Mouse (Mus musculus): ENCODE measurements around the gene Jsrp1. TPM values are rescaled to one million over a fixed set of nuclear protein-coding genes. Genes with fewer than 3 reads are reported as not detected.

Gene Jsrp1
- polyA plus RNA-seq, 1 experiment from 2014 or later = 0.45 TPM

DNA sequence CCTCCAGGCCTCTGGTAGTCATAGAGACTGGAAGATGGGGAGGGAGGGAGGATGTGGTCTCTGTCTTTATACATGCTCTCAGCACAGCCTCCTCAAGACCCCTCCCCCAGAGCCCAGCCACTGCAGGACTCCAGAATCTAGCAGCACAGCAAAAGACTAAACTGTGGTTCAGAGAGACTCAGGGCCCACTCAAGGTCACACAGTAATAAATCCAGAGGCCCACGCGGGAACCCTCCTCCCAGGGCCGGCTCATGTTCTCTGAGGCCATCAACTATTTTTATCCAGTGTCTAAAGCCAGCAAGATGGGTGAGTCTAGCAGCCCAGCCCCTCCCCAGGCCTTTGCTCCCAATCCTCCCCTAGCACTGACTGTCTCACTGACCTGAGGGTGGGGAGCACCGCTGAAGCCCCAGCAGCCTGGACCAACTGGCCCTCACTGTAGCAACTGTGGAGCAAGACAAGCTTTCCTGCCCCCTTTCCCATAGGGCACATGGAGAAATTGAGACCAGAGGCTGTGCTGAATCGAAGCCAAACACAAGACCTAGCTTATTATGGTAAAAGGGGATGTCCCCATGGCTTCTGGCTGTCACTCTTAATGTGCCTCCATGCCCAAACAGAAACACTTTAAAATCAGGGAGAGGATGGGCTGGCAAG is 782 bp downstream of the Jsrp1 start:
- Histone ChIP-seq H3K4me1 (ENCODE audit: control insufficient read depth, insufficient read depth, low read length) (peaks cover 16% of the 10 kb centered on the region), H3K27ac (ENCODE audit: low read length) (no peak overlapping the region), H3K27me3 (ENCODE audit: control insufficient read depth, insufficient read depth, low read length) (no peaks in the 10 kb centered on the region), H3K4me2 (replicated peaks; ENCODE audit: low read depth, low read length) (no peak overlapping the region), H3K9ac (replicated peaks; ENCODE audit: low read depth, low read length) (no peak overlapping the region), H3K4me3 (ENCODE audit: low read depth, low read length) (no peak overlapping the region), H3K9me3 (ENCODE audit: control insufficient read depth, low read depth, low read length) (no peaks in the 10 kb centered on the region), H3K36me3 (ENCODE audit: control insufficient read depth, insufficient read depth, low read length) (no peaks in the 10 kb centered on the region)
- WGBS = 46% methylated on average over 5 of the region's 5 CpGs
- ATAC-seq (ENCODE audit: insufficient number of reproducible peaks, insufficient read depth, low FRiP score, low read depth) = no peak

DNA sequence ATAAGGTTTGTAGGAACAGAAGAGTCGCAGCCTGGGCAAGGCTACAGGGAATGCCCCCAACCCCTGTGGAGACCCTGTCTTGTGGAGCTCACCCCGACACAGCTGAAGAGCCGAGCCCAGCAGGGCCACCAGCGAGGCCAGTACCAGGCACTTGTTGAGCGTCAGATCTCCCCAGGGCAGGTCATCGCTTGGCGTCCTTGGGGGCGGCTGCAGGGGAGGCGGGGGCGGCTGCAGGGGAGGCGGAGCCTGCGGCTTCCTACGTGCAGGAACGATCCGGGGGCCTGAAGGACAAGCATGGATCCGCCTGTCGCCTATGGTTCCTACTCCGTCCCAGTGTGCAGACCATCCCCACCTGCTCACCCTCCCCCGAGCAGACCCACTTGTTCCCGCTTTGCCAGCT is 3.2 kb downstream of the Jsrp1 start:
- Histone ChIP-seq H3K9ac (replicated peaks; ENCODE audit: low read depth, low read length) (no peak overlapping the region), H3K4me1 (ENCODE audit: control insufficient read depth, insufficient read depth, low read length) (peaks cover 29% of the 10 kb centered on the region), H3K27ac (ENCODE audit: low read length) (no peak overlapping the region), H3K4me2 (replicated peaks; ENCODE audit: low read depth, low read length) (peak overlapping the region; percentile 17; the same call in 1 of the 2 replicates), H3K4me3 (ENCODE audit: low read depth, low read length) (no peak overlapping the region), H3K9me3 (ENCODE audit: control insufficient read depth, low read depth, low read length) (no peaks in the 10 kb centered on the region), H3K36me3 (ENCODE audit: control insufficient read depth, insufficient read depth, low read length) (no peaks in the 10 kb centered on the region; the same call in 1 of the 2 replicates), H3K27me3 (ENCODE audit: control insufficient read depth, insufficient read depth, low read length) (no peaks in the 10 kb centered on the region)
- no peak for ATAC-seq (ENCODE audit: insufficient number of reproducible peaks, insufficient read depth, low FRiP score, low read depth)
- WGBS = 9% methylated on average over 20 of the region's 20 CpGs

DNA sequence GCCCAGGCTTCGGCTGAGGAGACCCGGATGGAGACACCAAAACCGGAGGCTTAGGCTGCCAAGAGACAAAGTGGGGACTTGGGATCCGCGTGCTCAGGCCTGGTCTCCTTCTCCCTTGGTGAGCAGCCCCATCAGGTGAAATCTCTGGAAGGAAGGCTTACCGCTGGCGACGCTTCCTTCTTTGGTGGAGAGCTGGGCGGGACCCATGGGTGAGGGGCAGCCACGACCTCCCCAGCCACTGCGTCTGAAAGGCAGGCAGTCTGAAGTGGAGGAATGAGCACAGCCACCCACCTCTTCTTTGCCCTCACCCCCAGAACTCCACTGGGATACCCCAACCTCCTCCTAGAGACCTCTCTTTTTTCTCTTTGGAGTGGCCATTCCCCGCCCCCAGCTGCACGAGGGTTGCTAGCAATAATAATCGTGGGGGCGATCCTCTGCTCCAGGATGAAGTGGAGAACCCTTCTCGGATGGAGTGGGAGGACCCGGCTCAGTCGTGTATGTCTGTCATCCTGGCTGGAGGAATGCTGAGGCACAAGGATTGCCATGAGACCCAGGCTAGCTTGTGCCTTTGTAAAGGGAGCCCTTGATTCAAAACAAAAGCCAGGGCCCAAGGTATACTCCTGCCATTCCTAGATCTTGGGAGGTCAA is 4.2 kb downstream of the Jsrp1 start:
- Histone ChIP-seq H3K4me2 (replicated peaks; ENCODE audit: low read depth, low read length) (peak overlapping the region; percentile 69), H3K27me3 (ENCODE audit: control insufficient read depth, insufficient read depth, low read length) (no peaks in the 10 kb centered on the region), H3K36me3 (ENCODE audit: control insufficient read depth, insufficient read depth, low read length) (peaks cover 4% of the 10 kb centered on the region; the same call in 1 of the 2 replicates), H3K4me1 (ENCODE audit: control insufficient read depth, insufficient read depth, low read length) (peaks cover 29% of the 10 kb centered on the region), H3K9me3 (ENCODE audit: control insufficient read depth, low read depth, low read length) (no peaks in the 10 kb centered on the region), H3K9ac (replicated peaks; ENCODE audit: low read depth, low read length) (no peak overlapping the region; the same call in 1 of the 2 replicates), H3K27ac (ENCODE audit: low read length) (no peak overlapping the region), H3K4me3 (ENCODE audit: low read depth, low read length) (peak overlapping the region; percentile 2; the same call in 1 of the 2 replicates)
- ATAC-seq (ENCODE audit: insufficient number of reproducible peaks, insufficient read depth, low FRiP score, low read depth) = no peak
- WGBS = 11% methylated on average over 18 of the region's 18 CpGs

DNA sequence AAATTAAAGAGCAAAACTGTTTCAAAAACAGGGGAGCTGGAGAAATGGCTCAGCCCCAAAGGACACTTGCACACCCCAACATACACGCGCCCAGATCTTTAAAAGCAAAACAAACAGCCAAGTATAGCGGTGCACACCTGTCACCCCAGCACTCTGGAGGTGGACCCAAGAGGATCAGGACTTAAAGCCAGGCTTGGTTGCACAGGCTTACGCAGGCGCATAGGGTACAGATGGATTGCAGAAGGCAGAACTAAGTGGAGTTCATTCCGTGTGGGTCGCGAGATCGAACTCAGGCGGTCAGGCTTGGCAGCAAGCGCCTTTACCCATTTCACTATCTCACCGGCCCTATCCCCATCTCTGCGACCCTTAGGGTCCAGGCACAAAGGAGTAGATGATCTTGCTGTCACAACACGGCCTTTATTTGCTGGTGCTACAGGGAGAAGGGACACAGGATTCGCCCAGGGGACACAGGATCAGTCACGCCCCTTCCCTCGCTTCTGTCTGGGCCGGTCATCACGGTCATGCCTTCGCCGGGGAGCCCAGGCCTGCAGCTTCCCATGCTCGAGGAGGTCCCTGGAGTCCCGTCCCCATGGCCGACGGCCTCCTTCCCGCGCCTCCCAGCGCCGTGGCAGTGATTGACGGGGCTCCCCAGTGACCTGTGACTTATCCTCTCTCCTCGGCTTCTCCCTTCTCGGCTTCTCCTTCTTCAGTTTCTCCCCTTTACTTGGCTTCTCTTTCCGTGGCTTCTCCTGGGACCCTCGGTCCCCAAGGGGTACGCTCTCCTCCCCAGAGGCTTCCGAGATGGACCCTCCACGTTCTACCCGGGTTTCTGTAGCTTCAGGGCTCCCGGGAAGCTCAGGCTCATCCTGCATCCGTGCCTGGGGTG is 5.0 kb downstream of the Jsrp1 start:
- ATAC-seq (ENCODE audit: insufficient number of reproducible peaks, insufficient read depth, low FRiP score, low read depth) = no peak
- 19% methylated on average over 40 of the region's 40 CpGs for WGBS
- no peaks in the 10 kb centered on the region for H3K9me3 ChIP-seq (ENCODE audit: control insufficient read depth, low read depth, low read length)
- no peak overlapping the region; the same call in 1 of the 2 replicates for H3K27ac ChIP-seq (ENCODE audit: low read length)
- H3K4me3 ChIP-seq (ENCODE audit: low read depth, low read length) = peak overlapping the region; percentile 2; the same call in 1 of the 2 replicates
- no peaks in the 10 kb centered on the region for H3K27me3 ChIP-seq (ENCODE audit: control insufficient read depth, insufficient read depth, low read length)
- H3K4me1 ChIP-seq (ENCODE audit: control insufficient read depth, insufficient read depth, low read length) = peaks cover 29% of the 10 kb centered on the region
- peak overlapping the region; percentile 69 for H3K4me2 ChIP-seq (replicated peaks; ENCODE audit: low read depth, low read length)
- no peak overlapping the region; the same call in 1 of the 2 replicates for H3K9ac ChIP-seq (replicated peaks; ENCODE audit: low read depth, low read length)
- H3K36me3 ChIP-seq (ENCODE audit: control insufficient read depth, insufficient read depth, low read length) = peaks cover 12% of the 10 kb centered on the region

DNA sequence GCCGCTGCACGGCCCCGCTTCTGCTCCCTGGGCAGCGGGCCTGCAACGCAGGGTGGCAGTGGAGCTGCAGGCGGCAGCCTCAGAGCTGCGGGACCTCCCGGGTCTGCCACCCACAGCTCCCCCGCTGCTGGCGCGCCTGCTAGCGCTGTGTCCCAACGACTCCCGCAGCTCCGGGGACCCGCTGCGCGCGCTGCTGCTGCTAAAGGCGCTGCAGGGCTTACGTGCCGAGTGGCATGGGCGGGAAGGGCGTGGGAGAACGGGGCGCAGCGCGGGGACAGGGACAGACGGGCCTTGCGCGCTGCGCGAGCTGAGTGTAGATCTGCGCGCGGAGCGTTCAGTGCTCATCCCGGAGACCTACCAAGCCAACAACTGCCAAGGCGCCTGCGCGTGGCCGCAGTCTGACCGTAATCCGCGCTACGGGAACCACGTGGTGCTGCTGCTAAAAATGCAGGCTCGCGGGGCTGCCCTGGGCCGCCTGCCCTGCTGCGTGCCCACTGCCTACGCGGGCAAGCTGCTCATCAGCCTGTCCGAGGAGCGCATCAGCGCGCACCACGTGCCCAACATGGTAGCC is 6.2 kb downstream of the Jsrp1 start:
- under 1% methylated on average over 58 of the region's 58 CpGs for WGBS
- H3K4me3 ChIP-seq (ENCODE audit: low read depth, low read length) = peak overlapping the region; percentile 42
- H3K9me3 ChIP-seq (ENCODE audit: control insufficient read depth, low read depth, low read length) = no peaks in the 10 kb centered on the region
- no peaks in the 10 kb centered on the region for H3K27me3 ChIP-seq (ENCODE audit: control insufficient read depth, insufficient read depth, low read length)
- peak overlapping the region; percentile 69 for H3K4me2 ChIP-seq (replicated peaks; ENCODE audit: low read depth, low read length)
- H3K4me1 ChIP-seq (ENCODE audit: control insufficient read depth, insufficient read depth, low read length) = peaks cover 29% of the 10 kb centered on the region
- H3K27ac ChIP-seq (ENCODE audit: low read length) = peak overlapping the region; percentile 86
- ATAC-seq (ENCODE audit: insufficient number of reproducible peaks, insufficient read depth, low FRiP score, low read depth) = peak; percentile 68
- peaks cover 24% of the 10 kb centered on the region for H3K36me3 ChIP-seq (ENCODE audit: control insufficient read depth, insufficient read depth, low read length)
- H3K9ac ChIP-seq (replicated peaks; ENCODE audit: low read depth, low read length) = peak overlapping the region; percentile 50; the same call in 1 of the 2 replicates

DNA sequence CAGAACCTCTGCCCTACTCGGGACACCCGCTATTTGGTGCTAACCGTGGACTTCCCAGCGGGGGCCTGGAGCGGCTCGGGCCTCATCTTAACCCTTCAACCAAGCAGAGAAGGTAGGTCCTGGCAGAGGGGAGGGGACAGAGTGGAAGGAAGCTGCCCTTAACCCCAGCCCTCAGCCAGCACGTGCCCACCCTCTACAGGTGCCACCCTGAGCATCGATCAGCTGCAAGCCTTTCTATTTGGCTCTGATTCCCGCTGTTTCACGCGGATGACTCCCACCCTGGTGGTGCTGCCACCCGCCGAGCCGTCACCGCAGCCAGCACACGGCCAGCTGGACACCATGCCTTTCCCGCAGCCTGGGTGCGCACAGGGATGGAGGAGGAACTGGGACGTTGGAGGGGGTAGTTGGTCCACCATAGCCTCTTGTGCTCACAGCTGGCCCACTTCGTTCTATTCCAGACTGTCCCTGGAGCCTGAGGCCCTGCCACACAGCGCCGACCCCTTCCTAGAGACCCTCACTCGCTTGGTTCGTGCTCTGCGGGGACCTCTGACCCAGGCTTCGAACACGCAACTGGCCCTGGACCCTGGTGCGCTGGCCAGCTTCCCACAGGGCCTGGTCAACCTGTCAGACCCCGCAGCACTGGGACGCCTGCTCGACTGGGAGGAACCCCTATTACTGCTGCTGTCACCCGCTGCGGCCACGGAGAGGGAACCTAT is 6.8 kb downstream of the Jsrp1 start:
- Histone ChIP-seq H3K9ac (replicated peaks; ENCODE audit: low read depth, low read length) (peak overlapping the region; percentile 50; the same call in 1 of the 2 replicates), H3K4me2 (replicated peaks; ENCODE audit: low read depth, low read length) (peak overlapping the region; percentile 69), H3K9me3 (ENCODE audit: control insufficient read depth, low read depth, low read length) (no peaks in the 10 kb centered on the region), H3K27ac (ENCODE audit: low read length) (peak overlapping the region; percentile 86), H3K27me3 (ENCODE audit: control insufficient read depth, insufficient read depth, low read length) (no peaks in the 10 kb centered on the region), H3K4me1 (ENCODE audit: control insufficient read depth, insufficient read depth, low read length) (peaks cover 29% of the 10 kb centered on the region), H3K36me3 (ENCODE audit: control insufficient read depth, insufficient read depth, low read length) (peaks cover 30% of the 10 kb centered on the region), H3K4me3 (ENCODE audit: low read depth, low read length) (peak overlapping the region; percentile 42)
- no peak for ATAC-seq (ENCODE audit: insufficient number of reproducible peaks, insufficient read depth, low FRiP score, low read depth)
- 47% methylated on average over 34 of the region's 34 CpGs for WGBS

DNA sequence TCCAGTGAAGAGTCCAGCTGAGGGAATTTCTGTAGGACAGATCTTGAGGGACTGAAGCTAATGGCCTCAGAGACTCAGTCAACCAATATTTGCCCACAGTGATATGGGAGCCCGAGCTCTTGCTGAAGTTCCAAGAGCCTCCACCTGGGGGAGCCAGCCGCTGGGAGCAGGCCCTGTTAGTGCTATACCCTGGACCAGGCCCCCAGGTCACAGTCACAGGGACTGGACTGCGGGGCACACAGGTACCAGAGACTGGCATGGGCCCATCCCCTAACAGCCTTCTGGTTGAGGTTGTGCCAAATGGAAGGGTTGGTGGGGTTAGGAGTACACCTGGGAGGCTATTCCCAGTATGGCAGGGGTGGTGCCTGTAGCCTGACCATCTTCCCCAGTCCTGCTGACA is 7.4 kb downstream of the Jsrp1 start:
- Histone ChIP-seq H3K4me2 (replicated peaks; ENCODE audit: low read depth, low read length) (no peak overlapping the region), H3K36me3 (ENCODE audit: control insufficient read depth, insufficient read depth, low read length) (peaks cover 36% of the 10 kb centered on the region), H3K4me1 (ENCODE audit: control insufficient read depth, insufficient read depth, low read length) (peaks cover 29% of the 10 kb centered on the region), H3K27me3 (ENCODE audit: control insufficient read depth, insufficient read depth, low read length) (no peaks in the 10 kb centered on the region), H3K9ac (replicated peaks; ENCODE audit: low read depth, low read length) (no peak overlapping the region), H3K9me3 (ENCODE audit: control insufficient read depth, low read depth, low read length) (no peaks in the 10 kb centered on the region), H3K4me3 (ENCODE audit: low read depth, low read length) (no peak overlapping the region), H3K27ac (ENCODE audit: low read length) (no peak overlapping the region)
- no peak for ATAC-seq (ENCODE audit: insufficient number of reproducible peaks, insufficient read depth, low FRiP score, low read depth)
- WGBS = 12% methylated on average over 3 of the region's 3 CpGs
